Mouse (Mus musculus) mouse trophoblast stem cell (cell line): ENCODE measurements around the gene Pdk1.
"Not testable (repeated sequence)": the region's sequence is repeated elsewhere in the genome, so short reads cannot be mapped to it uniquely, and the experiment has no call there.

Experiments used
- in situ Hi-C, 2 experiments: fragments of 300-500 bp; cut with MseI, MboI; formaldehyde crosslinking; loops; 2 replicates in 1 of 2; 3 replicates in 1 of 2; pipeline ENCODE4 v1.15.1; 2025

Gene Pdk1

DNA sequence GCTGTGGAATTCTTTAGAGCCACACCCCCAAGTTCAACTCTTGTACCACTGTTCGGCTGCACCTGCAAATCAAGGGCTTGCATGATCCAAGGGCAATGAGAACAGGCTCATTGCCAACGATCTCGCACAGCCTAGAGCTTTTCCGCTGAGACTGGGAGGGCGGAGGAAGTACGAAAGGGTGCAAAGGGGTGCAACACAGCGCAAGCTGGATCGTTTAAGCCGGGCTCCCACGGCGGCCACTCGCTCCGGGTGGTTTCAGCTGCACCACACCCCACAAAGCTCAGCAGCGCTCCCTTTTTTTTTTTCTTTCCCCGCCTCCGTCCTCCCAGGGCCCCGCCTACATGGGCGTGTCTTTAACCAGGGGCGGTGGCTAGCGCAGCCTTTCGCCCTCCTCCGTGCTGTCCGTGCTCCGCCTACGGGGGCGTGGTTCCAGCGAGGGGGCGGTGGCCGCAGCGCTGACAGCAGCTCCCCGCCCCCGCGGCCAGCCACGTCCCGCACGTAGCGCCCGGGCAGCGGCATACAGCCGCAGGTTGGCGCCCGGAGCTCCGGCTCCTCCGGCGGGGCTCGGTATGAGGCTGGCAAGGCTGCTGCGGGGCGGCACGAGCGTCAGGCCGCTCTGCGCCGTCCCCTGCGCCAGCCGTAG lies at the start of gene Pdk1:
TSS of gene Pdk1 (plus strand) at position 424 of the 643 bp plus-strand sequence.
- in situ Hi-C loops: no loop called here

DNA sequence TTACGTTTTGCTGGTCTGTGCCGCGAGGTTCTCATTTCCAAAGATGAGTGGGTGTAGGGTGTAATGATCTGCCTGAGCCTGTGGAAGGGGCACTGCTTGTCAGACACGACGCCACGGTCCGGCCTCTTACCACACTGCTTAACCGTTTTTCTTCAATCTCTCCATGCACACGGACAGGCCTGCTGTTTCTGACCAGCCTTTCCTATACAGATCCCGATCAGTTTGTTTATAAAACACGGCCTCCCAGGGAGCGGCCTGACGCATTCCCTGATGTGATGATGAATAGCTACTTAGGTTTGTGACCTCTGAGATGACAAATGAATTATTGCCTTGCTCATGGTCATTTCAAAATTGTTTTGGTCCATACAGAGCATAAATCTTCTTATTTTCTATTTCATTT lies 48.9 kb upstream of the Pdk1 start:
- in situ Hi-C loops: no loop called here

DNA sequence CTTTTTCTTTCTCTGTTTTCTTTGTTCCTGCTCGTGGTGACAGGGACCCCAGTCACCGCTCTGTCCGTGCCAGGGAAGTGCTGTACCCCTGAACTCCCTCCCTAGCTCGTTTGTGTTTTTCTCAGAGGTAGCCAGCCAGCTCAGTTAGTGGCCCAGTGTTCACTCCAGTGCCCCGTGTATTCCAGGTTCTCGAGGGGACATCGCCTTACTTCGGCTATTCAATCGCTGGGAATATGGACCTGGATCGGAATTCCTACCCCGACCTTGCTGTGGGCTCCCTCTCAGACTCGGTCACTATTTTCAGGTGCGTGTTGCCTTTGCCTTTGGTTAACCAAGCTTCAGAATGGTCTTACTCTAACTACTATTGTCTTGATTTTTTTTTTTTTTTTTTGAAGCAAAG lies 45.3 kb upstream of the Pdk1 start:
- in situ Hi-C loops: no loop called here

DNA sequence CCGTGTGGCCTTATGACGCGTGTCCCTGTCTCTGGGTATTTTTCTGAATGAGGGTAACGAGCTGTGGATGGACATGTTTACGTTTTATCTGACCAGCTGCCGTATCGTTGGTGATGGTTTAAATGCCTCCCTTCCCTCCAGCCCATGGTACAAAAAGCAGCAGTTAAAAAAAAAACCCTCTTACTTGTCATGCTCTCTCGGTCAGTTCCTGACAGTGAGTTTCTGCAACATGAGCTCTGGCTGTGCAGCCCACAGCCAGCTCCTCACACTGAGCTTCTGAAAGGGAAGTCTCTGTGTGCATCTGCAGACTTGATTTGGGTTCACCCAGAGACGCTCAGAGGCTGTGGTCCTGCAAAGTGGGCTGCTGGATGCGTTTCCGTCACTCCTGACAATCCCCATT lies 44.1 kb upstream of the Pdk1 start:
- in situ Hi-C loops: no loop called here

DNA sequence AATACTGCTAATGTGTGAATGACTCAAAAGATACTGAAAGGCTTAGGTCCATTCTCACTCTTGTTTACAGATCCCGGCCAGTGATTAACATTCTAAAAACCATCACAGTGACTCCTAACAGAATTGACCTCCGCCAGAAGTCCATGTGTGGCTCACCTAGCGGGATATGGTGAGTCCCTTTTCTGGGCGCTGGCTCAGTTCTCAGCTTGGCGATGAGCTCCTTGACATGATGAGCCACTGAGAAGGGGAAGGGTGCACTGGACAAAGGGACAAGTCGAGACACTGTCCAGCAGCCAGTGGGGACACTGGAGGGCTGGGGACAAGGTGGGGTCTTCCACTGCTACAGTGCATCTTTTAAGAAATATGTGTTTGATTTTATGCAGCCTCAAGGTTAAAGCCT lies 39.4 kb upstream of the Pdk1 start:
- in situ Hi-C loops: no loop called here

DNA sequence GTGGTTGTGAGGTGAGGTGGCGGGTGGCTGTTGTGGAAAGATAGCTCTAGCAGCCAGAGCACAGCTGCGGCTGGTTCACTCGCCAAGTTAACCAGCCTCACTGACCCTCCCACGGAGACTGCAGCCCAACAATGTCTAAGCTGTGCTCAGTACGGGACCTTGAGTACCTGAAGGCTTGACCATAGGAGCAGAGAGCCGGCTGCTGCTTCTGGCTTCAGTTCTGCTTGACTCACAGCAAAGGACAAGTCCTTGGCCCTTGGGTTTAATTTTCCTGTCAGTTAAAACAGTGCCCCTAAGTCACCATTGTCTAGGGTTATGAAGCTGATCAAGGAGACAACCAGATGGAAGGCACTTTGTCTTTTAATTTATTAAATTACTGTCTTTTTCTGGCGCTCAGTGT lies 38.7 kb upstream of the Pdk1 start:
- in situ Hi-C loops: no loop called here

DNA sequence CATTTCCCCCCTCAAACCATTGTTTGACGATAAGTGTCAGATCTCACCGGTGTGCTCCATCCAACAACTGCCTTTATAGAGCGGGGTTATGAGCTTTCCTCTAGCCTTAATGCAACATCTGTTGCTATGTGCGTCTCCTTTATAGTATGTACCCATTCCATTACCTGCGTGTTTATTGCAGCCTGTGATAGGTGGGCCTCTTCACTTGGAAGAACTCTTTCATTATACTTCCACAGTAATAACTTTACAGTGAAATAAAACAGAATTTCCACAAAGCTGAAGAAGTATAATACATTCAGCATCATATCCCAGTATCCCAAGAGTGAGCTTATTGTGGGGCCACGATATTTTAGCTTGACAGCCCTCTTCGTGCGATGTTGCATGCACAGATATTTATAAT lies 37.5 kb upstream of the Pdk1 start:
- in situ Hi-C loops: no loop called here

DNA sequence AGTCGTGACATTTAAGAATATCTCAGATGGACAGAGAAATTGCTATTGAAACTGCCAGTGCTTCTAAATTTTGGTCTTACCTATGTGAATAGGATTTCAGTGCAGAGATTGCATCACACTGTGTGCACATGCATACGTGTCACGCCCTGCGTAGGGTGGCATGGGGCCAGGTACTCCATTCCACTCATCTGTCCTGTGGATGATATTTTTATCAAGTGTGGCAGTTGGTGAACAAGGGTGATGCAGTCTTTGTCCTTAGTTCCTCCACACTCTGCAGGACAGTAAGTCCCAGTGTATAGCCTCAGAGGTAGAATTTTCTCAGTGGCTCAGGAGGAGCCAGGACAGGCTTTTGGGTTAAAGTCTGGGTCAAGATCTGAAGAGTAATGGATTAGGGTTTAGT lies 36.8 kb upstream of the Pdk1 start:
- in situ Hi-C loops: no loop called here

DNA sequence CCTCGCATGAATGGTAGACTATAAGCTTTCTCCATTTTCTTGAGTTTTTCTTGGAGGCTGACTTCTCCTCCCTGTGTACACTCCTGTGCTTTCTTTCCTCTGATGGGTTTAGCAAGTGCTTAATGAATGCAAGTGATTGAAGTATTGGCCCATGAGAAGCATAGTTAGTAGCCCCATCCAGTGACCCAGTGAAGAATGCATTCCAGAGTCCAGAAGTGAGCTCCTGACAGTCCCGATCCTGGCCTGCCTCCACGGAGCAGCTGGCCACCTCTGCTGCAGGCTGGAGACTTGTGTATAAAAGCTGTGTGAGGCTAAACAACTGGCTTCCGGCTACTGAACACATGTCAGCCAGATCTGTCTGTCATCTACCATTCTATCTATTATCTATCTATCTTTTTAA lies 35.8 kb upstream of the Pdk1 start:
- in situ Hi-C loops: no loop called here

DNA sequence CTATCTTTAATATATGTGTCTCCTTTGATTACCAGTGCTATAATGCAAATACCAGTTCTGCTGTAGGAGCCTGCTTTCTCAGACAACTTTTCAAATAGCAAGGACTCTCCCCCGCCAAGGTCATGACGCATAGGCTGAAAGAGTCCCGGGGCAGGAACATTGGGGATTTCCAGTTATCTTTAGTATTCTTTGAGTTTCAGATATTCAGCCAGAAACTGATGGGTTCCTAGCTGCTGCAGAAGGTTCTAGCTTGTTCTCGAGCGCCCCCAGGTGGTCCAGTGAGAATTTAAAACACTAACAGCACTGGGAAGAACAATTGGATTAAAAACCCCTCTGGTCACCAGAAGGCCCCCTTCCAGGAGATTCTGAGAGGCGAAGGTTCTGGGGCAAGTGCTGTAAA lies 35.2 kb upstream of the Pdk1 start:
- in situ Hi-C loops: no loop called here

DNA sequence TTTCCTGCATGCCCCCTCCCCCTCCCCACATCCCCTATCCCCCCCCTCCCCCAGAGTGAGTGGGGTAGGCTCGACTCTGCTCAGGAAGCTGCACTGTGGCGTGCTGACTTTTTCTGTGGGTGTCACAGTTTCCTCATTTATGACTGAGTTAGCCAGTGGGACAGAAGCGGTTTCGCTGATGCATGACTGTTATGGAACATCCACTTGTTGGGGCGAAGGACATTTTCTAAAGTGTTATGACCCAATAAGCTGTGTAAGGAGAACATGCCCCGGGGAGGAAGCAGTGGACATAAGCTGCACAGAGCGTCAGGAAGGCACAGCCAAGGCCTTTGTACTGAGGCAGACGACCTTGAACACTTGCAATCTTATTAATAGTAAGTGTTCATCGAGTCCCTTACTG lies 29.7 kb upstream of the Pdk1 start:
- in situ Hi-C loops: no loop called here

DNA sequence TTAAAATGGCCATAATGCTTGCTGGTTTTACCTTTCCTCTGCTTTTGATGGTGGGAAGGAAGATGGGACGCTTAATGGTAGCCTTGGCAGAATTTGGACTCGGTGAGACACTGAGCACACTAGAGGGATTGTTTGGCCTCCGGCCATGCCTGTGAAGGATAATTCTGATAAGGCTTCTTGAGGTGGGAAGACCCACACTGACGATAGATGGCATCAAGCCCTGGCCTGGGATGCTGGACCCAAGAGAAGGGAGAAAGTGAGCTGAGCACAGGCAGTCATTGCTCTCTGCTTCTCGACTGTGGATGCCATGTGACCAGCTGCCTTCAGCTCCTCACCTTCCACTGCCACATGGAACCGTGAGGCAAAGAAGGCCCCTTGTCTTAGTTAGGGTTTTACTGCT lies 28.1 kb upstream of the Pdk1 start:
- in situ Hi-C loops: no loop called here

DNA sequence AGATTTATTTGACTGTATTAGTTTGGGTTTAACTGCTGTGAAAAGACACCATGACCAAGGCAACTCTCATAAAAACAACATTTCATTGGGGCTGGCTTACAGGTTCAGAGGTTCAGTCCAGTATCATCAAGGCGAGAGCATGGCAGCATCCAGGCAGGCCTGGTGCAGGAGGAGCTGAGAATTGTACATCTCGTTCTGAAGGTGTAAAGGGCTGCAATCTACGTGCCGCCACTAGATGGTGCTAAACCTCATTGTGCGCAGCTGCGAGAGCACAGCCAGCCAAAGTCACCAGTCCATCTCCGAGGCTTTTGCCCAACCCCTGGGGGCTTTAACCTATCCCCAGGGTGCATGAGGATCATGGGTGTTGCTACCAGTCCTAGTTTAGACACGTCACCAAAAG lies 20.9 kb upstream of the Pdk1 start:
- in situ Hi-C loops: not testable (repeated sequence)

DNA sequence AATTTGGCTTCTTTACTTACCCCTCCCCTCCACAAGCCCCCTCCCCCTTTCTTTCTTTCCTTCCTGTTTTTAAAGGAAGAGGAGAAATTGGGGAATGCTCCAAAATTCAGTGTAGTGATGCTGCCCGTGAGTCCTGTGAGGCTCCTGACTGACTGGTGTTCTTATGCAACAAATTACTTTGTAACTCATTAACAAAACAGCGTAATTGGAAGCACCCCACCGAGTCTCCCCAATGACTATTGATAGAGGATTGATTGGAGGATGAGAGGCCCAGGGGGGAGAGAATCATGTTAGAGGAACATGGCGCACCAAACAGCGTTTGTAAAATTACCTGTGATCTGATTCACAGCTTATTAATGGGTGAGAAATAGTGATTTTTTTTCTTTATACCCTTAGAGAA lies 17.9 kb upstream of the Pdk1 start:
- in situ Hi-C loops: no loop called here

DNA sequence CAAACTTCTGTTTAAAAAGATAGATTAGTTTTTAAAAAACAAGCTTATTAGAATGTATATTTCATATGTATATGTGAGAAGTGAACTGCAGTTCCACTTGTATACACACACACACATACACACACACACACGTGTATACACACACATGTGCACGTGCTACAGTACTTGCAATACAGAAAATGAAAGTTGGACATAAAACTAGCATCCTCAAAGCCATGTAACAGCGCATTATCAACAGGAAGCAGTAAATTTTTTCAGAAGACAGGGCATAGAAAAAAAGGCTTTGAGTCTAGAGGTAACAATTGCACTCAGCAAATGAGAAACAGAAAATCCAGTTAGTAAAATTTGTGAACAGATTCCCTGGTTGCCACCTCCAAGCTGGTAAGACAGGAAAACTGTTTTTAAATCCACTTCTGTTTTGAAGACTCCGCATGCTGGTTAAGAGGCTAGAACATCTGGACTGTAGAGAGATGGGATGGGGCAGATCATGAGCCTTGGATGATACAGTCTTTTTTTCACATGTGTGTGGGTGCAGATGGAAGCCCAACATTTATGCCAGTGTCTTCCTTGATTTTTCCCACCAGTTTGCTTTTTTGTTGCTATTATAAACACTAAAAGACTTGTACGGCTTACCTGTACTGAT lies 9.4 kb upstream of the Pdk1 start:
- in situ Hi-C loops: no loop called here

DNA sequence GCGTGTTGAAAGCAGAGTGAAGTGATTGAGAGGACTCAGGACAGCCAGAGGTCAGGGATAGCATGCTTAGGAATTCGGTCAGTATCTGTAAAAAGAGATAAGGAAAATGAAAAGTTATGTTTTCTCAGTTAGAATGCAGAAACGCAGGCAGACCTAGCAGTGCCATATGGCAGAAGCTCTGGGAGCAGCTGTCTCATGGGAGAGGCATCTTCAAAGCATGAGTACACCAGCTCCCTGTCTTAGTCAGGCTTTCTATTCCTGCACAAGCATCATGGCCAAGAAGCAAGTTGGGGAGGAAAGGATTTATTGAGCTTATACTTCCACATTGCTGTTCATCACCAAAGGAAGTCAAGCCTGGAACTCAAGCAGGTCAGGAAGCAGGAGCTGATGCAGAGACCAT lies 8.0 kb upstream of the Pdk1 start:
- in situ Hi-C loops: no loop called here

DNA sequence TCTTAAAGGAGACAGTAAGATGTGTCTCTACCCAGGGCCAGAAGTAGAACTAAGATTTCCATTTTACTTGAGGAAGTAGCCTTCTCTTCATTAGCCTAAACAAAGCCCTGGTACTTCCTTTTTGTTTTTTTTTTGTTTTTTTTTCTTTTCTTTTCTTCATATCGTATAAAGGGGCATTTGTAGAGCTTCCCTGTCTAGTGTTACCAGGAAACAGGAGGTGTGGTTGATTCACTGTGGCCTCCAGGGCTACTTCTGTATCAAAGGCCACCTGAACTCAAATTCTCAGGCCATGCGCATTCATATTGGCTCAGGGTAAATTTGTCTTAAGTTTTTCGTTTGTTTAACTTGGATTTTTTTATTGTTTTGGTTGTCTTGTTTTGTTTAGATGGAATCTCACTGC lies 7.1 kb upstream of the Pdk1 start:
- in situ Hi-C loops: no loop called here

DNA sequence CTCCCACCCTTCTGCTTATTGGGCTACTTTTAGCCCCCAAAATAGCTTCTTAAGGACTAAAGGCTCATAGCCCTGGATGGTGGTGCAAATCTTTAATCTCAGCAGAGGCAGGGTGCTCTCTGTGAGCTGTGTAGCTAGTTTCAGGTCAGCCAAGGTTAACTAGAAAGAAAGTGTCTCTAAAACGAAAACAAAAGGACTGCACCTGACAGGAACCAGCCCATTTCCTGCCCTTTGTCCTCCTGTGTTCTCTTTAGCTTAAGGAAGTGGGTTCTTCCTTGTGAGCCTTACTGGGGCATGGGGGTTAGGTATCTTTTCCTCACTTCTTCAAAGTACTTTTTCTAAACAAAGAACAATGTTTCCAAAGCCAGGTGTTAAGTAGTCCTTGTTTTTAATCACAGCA lies 6.5 kb upstream of the Pdk1 start:
- in situ Hi-C loops: no loop called here

DNA sequence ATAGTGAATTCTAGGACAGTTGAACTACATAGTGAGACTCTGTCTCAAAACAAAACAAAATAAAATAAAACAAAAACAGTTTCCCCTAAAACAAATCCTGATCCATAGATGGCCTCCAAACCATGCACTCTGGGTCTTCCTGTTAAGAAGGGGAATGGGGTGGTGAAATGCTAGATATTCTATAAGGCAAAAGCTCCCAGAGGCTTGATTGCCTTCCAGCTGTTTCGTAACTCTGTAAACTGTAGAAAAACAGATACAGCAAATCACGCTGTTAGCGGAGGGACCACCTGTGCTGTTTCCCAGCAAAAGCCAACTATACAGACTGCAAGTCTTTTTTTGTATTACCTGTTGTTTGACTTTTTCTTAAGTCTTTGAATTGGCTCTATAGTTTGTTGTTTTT lies 6.0 kb upstream of the Pdk1 start:
- in situ Hi-C loops: no loop called here

DNA sequence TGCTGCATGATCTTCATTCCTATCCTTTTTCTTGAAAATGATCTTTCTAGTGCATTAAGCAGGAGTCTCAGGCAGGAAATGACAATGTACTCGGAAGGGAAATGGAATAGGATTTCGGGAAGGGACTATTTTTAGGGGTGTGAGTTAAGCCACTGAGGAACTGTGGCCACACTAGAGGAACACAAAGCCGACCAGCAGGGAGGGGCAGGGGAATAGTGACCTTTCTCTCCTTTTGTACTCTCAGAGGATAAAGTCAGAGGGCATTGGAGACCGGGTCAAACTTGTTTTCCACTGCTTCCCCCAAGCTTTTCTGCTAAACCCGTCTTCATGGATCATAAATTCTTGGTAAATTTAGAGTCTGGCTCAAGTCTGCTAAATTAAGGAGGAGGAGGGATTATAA lies 5.5 kb upstream of the Pdk1 start:
- in situ Hi-C loops: no loop called here

DNA sequence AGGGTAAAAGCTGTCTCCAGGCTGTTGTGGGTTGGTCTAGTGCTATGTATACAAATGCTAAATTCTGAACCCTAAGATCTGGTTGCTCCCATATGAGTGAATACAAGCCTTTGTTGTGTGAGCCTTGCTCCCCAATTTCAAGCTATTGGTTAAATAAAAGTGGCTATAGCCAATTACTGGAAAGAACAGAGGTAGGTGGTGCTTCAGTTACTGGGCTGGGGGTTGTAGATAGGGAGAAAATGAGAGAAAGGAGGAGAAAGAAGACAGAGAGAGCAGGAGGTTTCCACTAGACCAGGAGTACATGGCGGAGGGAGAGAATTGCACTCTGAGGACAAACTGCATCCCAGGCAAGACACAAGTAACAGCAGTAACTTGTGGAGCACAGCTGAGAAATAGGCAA lies 4.8 kb upstream of the Pdk1 start:
- in situ Hi-C loops: no loop called here

DNA sequence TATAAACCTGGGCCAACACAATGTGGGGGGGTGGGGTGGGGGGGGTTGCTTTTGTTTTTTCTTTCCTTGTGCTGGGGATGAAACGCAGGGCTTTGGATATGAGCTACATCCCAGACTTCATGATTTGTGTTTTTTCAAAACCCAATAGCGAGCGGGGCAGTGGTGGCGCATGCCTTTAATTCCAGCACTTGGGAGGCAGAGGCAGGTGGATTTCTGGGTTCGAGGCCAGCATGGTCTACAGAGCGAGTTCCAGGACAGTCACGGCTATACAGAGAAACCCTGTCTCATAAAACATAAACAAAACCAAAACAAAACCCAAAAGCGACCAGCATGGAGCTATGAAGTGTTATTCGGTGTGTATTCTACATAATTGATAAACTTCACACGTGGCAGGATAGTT lies 883 bp upstream of the Pdk1 start:
- in situ Hi-C loops: no loop called here

DNA sequence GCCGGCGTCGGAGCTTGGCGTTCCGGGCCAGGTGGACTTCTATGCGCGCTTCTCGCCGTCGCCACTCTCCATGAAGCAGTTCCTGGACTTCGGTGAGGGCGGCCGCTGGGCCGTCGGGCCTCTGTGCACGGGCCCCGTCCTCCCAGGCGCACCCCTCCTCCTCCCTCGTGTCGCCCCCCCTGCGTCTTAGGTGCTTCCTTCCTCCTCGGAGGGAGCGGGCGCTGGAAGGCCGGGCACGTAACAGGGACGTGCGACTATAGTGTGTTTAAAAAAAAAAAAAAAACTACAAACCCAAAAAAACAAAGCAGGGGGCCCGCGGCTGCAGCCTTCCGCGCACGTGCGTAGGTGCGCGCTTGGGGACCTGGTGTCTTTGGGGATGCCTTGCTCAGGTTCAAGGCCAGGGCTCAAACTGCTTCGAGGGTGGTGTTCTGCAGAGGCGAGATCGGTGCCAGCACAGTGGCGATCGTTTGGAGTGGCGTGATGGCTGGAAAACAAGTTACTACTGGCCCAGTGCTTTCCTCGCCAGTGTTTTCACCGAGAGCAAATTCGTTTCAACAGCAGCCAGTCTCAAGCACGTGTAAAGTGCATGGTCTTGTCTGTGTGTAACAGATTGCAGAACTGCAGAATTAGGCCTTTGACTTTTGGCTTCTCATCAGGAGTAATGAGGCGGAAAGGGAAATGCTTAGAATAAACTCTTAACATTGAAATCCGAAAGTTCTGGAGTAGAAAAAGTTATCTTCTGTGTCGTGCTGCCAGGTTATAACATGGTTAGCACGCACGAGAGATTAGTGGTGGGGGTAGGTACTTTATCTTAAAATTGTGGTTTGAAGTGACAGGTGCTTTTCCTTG lies 674 bp downstream of the Pdk1 start:
- in situ Hi-C loops: no loop called here
